Comparison of ENCODE assay signal across 9 mouse cellular contexts in genomic region chr5:114796299-114797012, GRCm38 (mm10). TPM values are rescaled to one million over a fixed set of nuclear protein-coding genes. Genes with fewer than 3 reads are reported as not detected.
DNase-seq lines count a peak whose midpoint lies in the region; ATAC-seq lines count a peak whose summit lies in the region.
"Had no signal": no experiment of that assay in that cellular context is flagged by ENCODE, and none has a peak within 500 bp of the region (broad histone marks: within the 10 kb centered on the region; RNA-seq: fewer than 3 reads in every experiment).

No protein-coding gene starts in this region.

- H3K36me3 ChIP-seq in heart, embryonic 15.5 days, result peaks cover 29% of the 10 kb centered on the region
- H3K36me3 ChIP-seq in forebrain, embryonic 13.5 days (ENCODE audit: poor library complexity, severe bottlenecking), result peaks cover 74% of the 10 kb centered on the region
- peaks cover 97% of the 10 kb centered on the region for H3K36me3 ChIP-seq in liver, embryonic 15.5 days (replicated peaks)
- 0 out of 2 replicates have a peak, but pooled peaks cover 10% of the 10 kb centered on the region for H3K36me3 ChIP-seq in stomach, embryonic 16.5 days (ENCODE audit: control insufficient read depth, insufficient read depth, low read length)

- peak; percentile 44; the same call in 1 of the 2 replicates for ATAC-seq in heart, embryonic 15.5 days (replicated peaks; ENCODE audit: insufficient number of reproducible peaks, insufficient read depth, low FRiP score, low read depth)
- 0 out of 2 replicates have a peak, but pooled peaks have one; percentile 27 for ATAC-seq in cerebellum, adult (ENCODE audit: insufficient number of reproducible peaks, low FRiP score, low TSS enrichment)
- ATAC-seq in forebrain, embryonic 13.5 days, result peak; percentile 76
- ATAC-seq in liver, embryonic 15.5 days (ENCODE audit: insufficient read depth), result no peak
- peak; percentile 44; the same call in 1 of the 2 replicates for ATAC-seq in stomach, embryonic 16.5 days (ENCODE audit: insufficient read depth, low FRiP score)

- WGBS in heart, embryonic 15.5 days, result 14% methylated on average over 40 of the region's 40 CpGs
- WGBS in forebrain, embryonic 13.5 days, result 3% methylated on average over 40 of the region's 40 CpGs
- 72% methylated on average over 40 of the region's 40 CpGs for WGBS in liver, embryonic 15.5 days (ENCODE audit: insufficient replicate concordance)
- 16% methylated on average over 40 of the region's 40 CpGs for WGBS in stomach, embryonic 16.5 days

- no peaks in the 10 kb centered on the region for H3K27me3 ChIP-seq in heart, embryonic 15.5 days
- no peaks in the 10 kb centered on the region for H3K27me3 ChIP-seq in forebrain, embryonic 13.5 days
- no peaks in the 10 kb centered on the region for H3K27me3 ChIP-seq in liver, embryonic 15.5 days
- no peaks in the 10 kb centered on the region for H3K27me3 ChIP-seq in stomach, embryonic 16.5 days (ENCODE audit: control insufficient read depth, insufficient read depth, low read length)

- no peaks in the 10 kb centered on the region for H3K9me3 ChIP-seq in heart, embryonic 15.5 days (replicated peaks)
- H3K9me3 ChIP-seq in forebrain, embryonic 13.5 days (replicated peaks), result no peaks in the 10 kb centered on the region
- H3K9me3 ChIP-seq in liver, embryonic 15.5 days (replicated peaks), result no peaks in the 10 kb centered on the region
- H3K9me3 ChIP-seq in stomach, embryonic 16.5 days (replicated peaks; ENCODE audit: control insufficient read depth, low read length), result no peaks in the 10 kb centered on the region

- H3K4me1 ChIP-seq in heart, embryonic 15.5 days (replicated peaks), result peaks cover 18% of the 10 kb centered on the region
- peaks cover 30% of the 10 kb centered on the region for H3K4me1 ChIP-seq in forebrain, embryonic 13.5 days
- H3K4me1 ChIP-seq in liver, embryonic 15.5 days (replicated peaks), result peaks cover 37% of the 10 kb centered on the region
- peaks cover 11% of the 10 kb centered on the region for H3K4me1 ChIP-seq in stomach, embryonic 16.5 days (ENCODE audit: control insufficient read depth, insufficient read depth, low read length)

- H3K9ac ChIP-seq in heart, embryonic 15.5 days, result no peak overlapping the region; the same call in 1 of the 2 replicates
- peak overlapping the region; percentile 69 for H3K9ac ChIP-seq in forebrain, embryonic 13.5 days
- no peak overlapping the region for H3K9ac ChIP-seq in liver, embryonic 15.5 days
- no peak overlapping the region for H3K9ac ChIP-seq in stomach, embryonic 16.5 days (ENCODE audit: low read length)

- DNase-seq in heart, adult 9 months (ENCODE audit: low spot score in 2 of 2), result no peak
- no peak for DNase-seq in layer of hippocampus, postnatal 25 days (ENCODE audit: extremely low spot score in 1 of 2, low spot score in 1 of 2)
- no peak for DNase-seq in layer of hippocampus, adult 18-20 months (ENCODE audit: low spot score in 2 of 2)

- H3K27ac ChIP-seq in heart, embryonic 15.5 days, result no peak overlapping the region
- peak overlapping the region; percentile 87 for H3K27ac ChIP-seq in forebrain, embryonic 13.5 days
- no peak overlapping the region for H3K27ac ChIP-seq in liver, embryonic 15.5 days (replicated peaks)
- H3K27ac ChIP-seq in stomach, embryonic 16.5 days (ENCODE audit: low read length), result no peak overlapping the region

- H3K4me3 ChIP-seq in heart, embryonic 15.5 days, result peak overlapping the region; percentile 42
- peak overlapping the region; percentile 42 for H3K4me3 ChIP-seq in forebrain, embryonic 13.5 days
- H3K4me3 ChIP-seq in liver, embryonic 15.5 days (replicated peaks), result peak overlapping the region; percentile 23; the same call in 1 of the 2 replicates
- H3K4me3 ChIP-seq in stomach, embryonic 16.5 days (replicated peaks; ENCODE audit: low read length), result peak overlapping the region; percentile 40

- peak overlapping the region; percentile 69 for H3K4me2 ChIP-seq in heart, embryonic 15.5 days
- peak overlapping the region; percentile 76 for H3K4me2 ChIP-seq in forebrain, embryonic 13.5 days
- peak overlapping the region; percentile 46 for H3K4me2 ChIP-seq in liver, embryonic 15.5 days
- H3K4me2 ChIP-seq in stomach, embryonic 16.5 days (ENCODE audit: low read depth, low read length), result peak overlapping the region; percentile 58

RNA-seq across cellular contexts. Expression of gene Git2, which starts 21.1 kb away (rescaled TPM):
- 31.0 and 43.2 TPM in 2 replicates for polyA plus RNA-seq in heart, embryonic 15.5 days (2015; fragmentation: Nextera tagmentation; extraction: Ambion mirVana)
- 41.2 and 45.3 TPM in 2 replicates for polyA plus RNA-seq in forebrain, embryonic 13.5 days (2015; fragmentation: Nextera tagmentation; extraction: Ambion mirVana)
- polyA plus RNA-seq in liver, embryonic 15.5 days (2015; fragmentation: Nextera tagmentation; extraction: Ambion mirVana), result 16.3 and 16.5 TPM in 2 replicates
- 35.9 and 42.0 TPM in 2 replicates for polyA plus RNA-seq in stomach, embryonic 16.5 days (2015; fragmentation: Nextera tagmentation; extraction: Ambion mirVana)
- total RNA-seq in layer of hippocampus, postnatal 25 days (2021), result 10 to 100 TPM; 35.9 to 47.2 TPM
- 10 to 100 TPM; 44.5 to 45.6 TPM for total RNA-seq in layer of hippocampus, adult 18-20 months (2021)

RNA-seq across cellular contexts. Expression of gene Ankrd13a, which starts 22.0 kb away (rescaled TPM):
- polyA plus RNA-seq in heart, embryonic 15.5 days (2015; fragmentation: Nextera tagmentation; extraction: Ambion mirVana), result 28.3 and 42.0 TPM in 2 replicates
- 26.8 and 30.0 TPM in 2 replicates for polyA plus RNA-seq in forebrain, embryonic 13.5 days (2015; fragmentation: Nextera tagmentation; extraction: Ambion mirVana)
- polyA plus RNA-seq in liver, embryonic 15.5 days (2015; fragmentation: Nextera tagmentation; extraction: Ambion mirVana), result 41.0 and 42.8 TPM in 2 replicates
- polyA plus RNA-seq in stomach, embryonic 16.5 days (2015; fragmentation: Nextera tagmentation; extraction: Ambion mirVana), result 12.7 and 13.1 TPM in 2 replicates
- 10 to 100 TPM; 41.1 to 43.1 TPM for total RNA-seq in layer of hippocampus, postnatal 25 days (2021)
- 10 to 100 TPM; 44.5 to 48.1 TPM for total RNA-seq in layer of hippocampus, adult 18-20 months (2021)

RNA-seq across cellular contexts. Expression of gene 1500011B03Rik, which starts 26.8 kb away (rescaled TPM):
- 39.0 and 52.9 TPM in 2 replicates for polyA plus RNA-seq in heart, embryonic 15.5 days (2015; fragmentation: Nextera tagmentation; extraction: Ambion mirVana)
- 184 and 195 TPM in 2 replicates for polyA plus RNA-seq in forebrain, embryonic 13.5 days (2015; fragmentation: Nextera tagmentation; extraction: Ambion mirVana)
- 21.3 and 21.4 TPM in 2 replicates for polyA plus RNA-seq in liver, embryonic 15.5 days (2015; fragmentation: Nextera tagmentation; extraction: Ambion mirVana)
- polyA plus RNA-seq in stomach, embryonic 16.5 days (2015; fragmentation: Nextera tagmentation; extraction: Ambion mirVana), result 66.8 and 71.8 TPM in 2 replicates
- 100 to 1,000 TPM; 162 to 172 TPM for total RNA-seq in layer of hippocampus, postnatal 25 days (2021)
- total RNA-seq in layer of hippocampus, adult 18-20 months (2021), result 100 to 1,000 TPM; 162 to 169 TPM

RNA-seq across cellular contexts. Expression of gene 4930519G04Rik, which starts 57.0 kb away (rescaled TPM):
- not detected in 2 replicates for polyA plus RNA-seq in heart, embryonic 15.5 days (2015; fragmentation: Nextera tagmentation; extraction: Ambion mirVana)
- not detected in 2 replicates for polyA plus RNA-seq in forebrain, embryonic 13.5 days (2015; fragmentation: Nextera tagmentation; extraction: Ambion mirVana)
- polyA plus RNA-seq in liver, embryonic 15.5 days (2015; fragmentation: Nextera tagmentation; extraction: Ambion mirVana), result not detected in 2 replicates
- not detected in 2 replicates for polyA plus RNA-seq in stomach, embryonic 16.5 days (2015; fragmentation: Nextera tagmentation; extraction: Ambion mirVana)
- not detected for total RNA-seq in layer of hippocampus, postnatal 25 days (2021)
- not detected for total RNA-seq in layer of hippocampus, adult 18-20 months (2021)
- polyA plus RNA-seq: large intestine, adult 2 months had no signal
